Mouse (Mus musculus): ENCODE data around the gene Colgalt1. TPM values are rescaled to one million over a fixed set of nuclear protein-coding genes. Genes with fewer than 3 reads are reported as not detected.
A peak's percentile ranks its signal among the peaks of the same experiment; 100 is the strongest.

Gene Colgalt1
- polyA plus RNA-seq, 1 experiment from 2014 or later, result 22.5 TPM

DNA sequence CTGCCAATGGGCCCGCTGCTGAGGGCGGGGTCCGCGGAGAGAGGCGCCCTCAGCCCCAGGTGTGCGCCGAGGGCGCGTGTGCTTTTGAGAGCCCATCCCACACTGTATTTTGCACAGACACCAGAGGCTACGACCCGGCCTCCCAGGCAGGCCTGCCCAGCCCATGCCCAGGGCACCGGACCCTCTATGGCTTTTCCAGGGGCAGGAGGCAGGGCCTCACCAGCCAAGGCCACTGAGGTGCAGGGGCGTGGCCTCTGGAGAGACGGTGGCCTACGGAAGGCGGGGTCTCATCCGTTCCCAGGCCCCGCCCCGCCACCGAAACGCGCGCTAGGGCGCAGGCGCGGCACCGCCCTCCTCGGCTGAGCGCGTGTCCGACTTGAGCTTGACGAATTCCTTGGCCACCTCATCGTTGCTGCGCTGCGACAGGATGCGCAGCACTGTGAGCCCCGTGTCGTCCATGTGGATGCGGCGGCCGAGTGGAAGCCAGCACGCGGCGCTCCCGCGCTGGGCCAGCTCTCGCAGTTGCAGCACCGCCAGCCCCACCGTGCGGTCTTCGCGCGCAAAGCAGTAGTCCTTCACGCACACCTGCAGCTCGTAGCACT is 18.4 kb downstream of the Colgalt1 start:
- under 1% methylated on average over 53 of the region's 55 CpGs for WGBS (ENCODE audit: insufficient replicate concordance)
- peak; percentile 76 for ATAC-seq (ENCODE audit: low read depth)
- H3K9me3 ChIP-seq (replicated peaks; ENCODE audit: control insufficient read depth, low read length), result no peaks in the 10 kb centered on the region
- peak overlapping the region; percentile 53 for H3K4me3 ChIP-seq (ENCODE audit: low read depth, low read length)
- H3K9ac ChIP-seq (ENCODE audit: low read depth, low read length), result peak overlapping the region; percentile 63
- peaks cover 3% of the 10 kb centered on the region for H3K36me3 ChIP-seq (ENCODE audit: control insufficient read depth, insufficient read depth)
- peak overlapping the region; percentile 87 for H3K4me2 ChIP-seq (ENCODE audit: low read depth, low read length)
- peaks cover 29% of the 10 kb centered on the region for H3K4me1 ChIP-seq (ENCODE audit: control insufficient read depth, low read depth, low read length)
- H3K27me3 ChIP-seq (ENCODE audit: control insufficient read depth, insufficient read depth, low read depth, low read length), result peaks cover 35% of the 10 kb centered on the region
- H3K27ac ChIP-seq (ENCODE audit: low read length), result no peak overlapping the region; the same call in 1 of the 2 replicates

DNA sequence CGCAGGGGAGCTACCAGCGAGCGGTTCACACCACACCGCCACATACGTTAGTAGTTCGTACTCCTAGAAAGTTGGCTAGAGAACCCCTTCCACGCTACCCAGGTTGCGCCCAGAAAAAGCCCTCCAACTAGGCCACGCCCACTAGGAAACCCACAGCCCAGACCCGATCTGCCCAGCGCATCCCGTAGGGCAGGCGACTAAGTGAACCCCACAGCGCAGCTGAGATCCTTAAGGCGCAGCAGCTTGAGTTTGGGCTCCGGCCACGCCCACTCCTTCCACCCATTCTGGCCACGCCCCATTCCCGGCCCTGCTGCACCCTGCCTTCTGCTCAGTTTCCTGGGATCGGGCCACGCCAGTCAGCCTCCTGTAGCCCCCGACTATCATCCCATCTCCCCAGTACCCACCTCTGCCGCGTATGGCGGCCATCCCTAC is 19.0 kb downstream of the Colgalt1 start:
- Histone ChIP-seq H3K36me3 (ENCODE audit: control insufficient read depth, insufficient read depth) (no peaks in the 10 kb centered on the region), H3K27me3 (ENCODE audit: control insufficient read depth, insufficient read depth, low read depth, low read length) (peaks cover 39% of the 10 kb centered on the region), H3K9me3 (replicated peaks; ENCODE audit: control insufficient read depth, low read length) (no peaks in the 10 kb centered on the region), H3K27ac (ENCODE audit: low read length) (no peak overlapping the region; the same call in 1 of the 2 replicates), H3K4me2 (ENCODE audit: low read depth, low read length) (peak overlapping the region; percentile 87), H3K4me3 (ENCODE audit: low read depth, low read length) (peak overlapping the region; percentile 53), H3K9ac (ENCODE audit: low read depth, low read length) (0 out of 2 replicates have a peak overlapping the region, but pooled peaks have one; percentile 9), H3K4me1 (ENCODE audit: control insufficient read depth, low read depth, low read length) (peaks cover 32% of the 10 kb centered on the region)
- peak; percentile 9; the same call in 1 of the 2 replicates for ATAC-seq (ENCODE audit: low read depth)
- WGBS (ENCODE audit: insufficient replicate concordance), result 5% methylated on average over 25 of the region's 25 CpGs

DNA sequence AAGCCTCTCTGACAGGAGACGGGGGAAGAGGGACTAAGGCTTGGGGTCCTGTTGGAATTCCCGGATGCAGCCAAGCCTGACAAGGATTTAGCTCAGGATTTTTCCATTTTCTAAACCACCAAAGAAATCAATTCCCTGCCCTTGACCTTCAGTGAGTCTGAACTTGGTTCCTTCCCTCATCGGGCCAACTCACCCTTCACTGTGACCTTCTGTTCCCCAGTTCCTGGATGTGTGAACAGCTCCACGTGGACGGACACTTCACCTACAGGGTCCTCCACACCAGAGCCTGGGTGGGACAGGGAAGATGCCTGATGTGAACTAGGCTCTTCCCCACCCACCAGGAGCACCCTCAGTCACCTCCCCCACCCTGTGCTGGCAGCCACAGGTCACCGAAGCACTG is 20.0 kb downstream of the Colgalt1 start:
- Histone ChIP-seq H3K36me3 (ENCODE audit: control insufficient read depth, insufficient read depth) (no peaks in the 10 kb centered on the region), H3K4me1 (ENCODE audit: control insufficient read depth, low read depth, low read length) (peaks cover 32% of the 10 kb centered on the region), H3K4me2 (ENCODE audit: low read depth, low read length) (no peak overlapping the region), H3K27me3 (ENCODE audit: control insufficient read depth, insufficient read depth, low read depth, low read length) (peaks cover 43% of the 10 kb centered on the region), H3K9ac (ENCODE audit: low read depth, low read length) (no peak overlapping the region), H3K4me3 (ENCODE audit: low read depth, low read length) (no peak overlapping the region), H3K27ac (ENCODE audit: low read length) (no peak overlapping the region), H3K9me3 (replicated peaks; ENCODE audit: control insufficient read depth, low read length) (no peaks in the 10 kb centered on the region)
- ATAC-seq (ENCODE audit: low read depth), result no peak
- WGBS (ENCODE audit: insufficient replicate concordance), result 67% methylated on average over 6 of the region's 6 CpGs

DNA sequence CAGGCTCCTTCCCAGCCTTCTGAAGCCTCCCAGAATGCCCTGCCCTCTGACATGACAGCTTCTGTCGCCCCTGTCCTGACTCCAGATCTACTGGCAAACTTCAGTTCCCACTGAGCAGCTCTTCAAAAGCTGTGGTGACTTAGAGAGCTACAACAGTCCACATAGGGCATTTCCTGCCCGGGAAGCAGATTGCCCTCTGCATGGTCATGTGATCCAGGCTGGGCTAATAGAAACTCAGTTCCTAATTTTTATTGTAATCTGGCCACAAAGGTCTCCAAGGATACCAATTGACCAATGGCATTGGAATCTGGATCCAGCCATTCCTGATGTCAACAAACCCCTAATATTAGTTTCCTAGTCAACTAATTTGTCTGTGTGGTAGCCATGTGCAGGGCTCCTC is 21.1 kb downstream of the Colgalt1 start:
- Histone ChIP-seq H3K4me3 (ENCODE audit: low read depth, low read length) (no peak overlapping the region), H3K4me1 (ENCODE audit: control insufficient read depth, low read depth, low read length) (peaks cover 32% of the 10 kb centered on the region), H3K27ac (ENCODE audit: low read length) (no peak overlapping the region), H3K27me3 (ENCODE audit: control insufficient read depth, insufficient read depth, low read depth, low read length) (peaks cover 43% of the 10 kb centered on the region), H3K9me3 (replicated peaks; ENCODE audit: control insufficient read depth, low read length) (no peaks in the 10 kb centered on the region), H3K9ac (ENCODE audit: low read depth, low read length) (no peak overlapping the region), H3K36me3 (ENCODE audit: control insufficient read depth, insufficient read depth) (no peaks in the 10 kb centered on the region), H3K4me2 (ENCODE audit: low read depth, low read length) (no peak overlapping the region)
- no peak for ATAC-seq (ENCODE audit: low read depth)
- 17% methylated on average over 2 of the region's 2 CpGs for WGBS (ENCODE audit: insufficient replicate concordance)

DNA sequence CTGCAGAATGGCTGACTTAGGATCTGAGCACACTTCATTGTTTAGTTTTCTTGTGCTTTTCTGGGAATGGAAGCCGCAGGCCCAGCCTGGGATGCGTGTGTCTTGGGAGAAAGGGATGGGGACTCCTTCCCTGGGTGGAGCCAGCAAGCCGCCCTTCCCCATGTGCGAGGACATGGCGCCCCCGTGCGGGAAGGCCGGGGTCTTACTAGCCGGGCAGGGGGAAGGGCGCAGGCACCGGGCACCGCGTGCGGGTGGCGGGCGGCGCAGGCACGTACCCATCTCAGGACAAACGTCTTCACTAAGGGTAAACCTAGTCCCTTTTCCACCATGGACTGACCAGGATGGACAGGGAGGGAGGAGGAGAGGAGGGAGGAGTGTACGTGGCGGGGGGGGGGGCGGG is 22.4 kb downstream of the Colgalt1 start:
- no peak overlapping the region for H3K27ac ChIP-seq (ENCODE audit: low read length)
- H3K4me1 ChIP-seq (ENCODE audit: control insufficient read depth, low read depth, low read length), result peaks cover 25% of the 10 kb centered on the region
- H3K4me2 ChIP-seq (ENCODE audit: low read depth, low read length), result 0 out of 2 replicates have a peak overlapping the region, but pooled peaks have one; percentile 34
- no peak for ATAC-seq (ENCODE audit: low read depth)
- no peak overlapping the region for H3K9ac ChIP-seq (ENCODE audit: low read depth, low read length)
- no peaks in the 10 kb centered on the region for H3K9me3 ChIP-seq (replicated peaks; ENCODE audit: control insufficient read depth, low read length)
- H3K27me3 ChIP-seq (ENCODE audit: control insufficient read depth, insufficient read depth, low read depth, low read length), result peaks cover 43% of the 10 kb centered on the region
- no peaks in the 10 kb centered on the region for H3K36me3 ChIP-seq (ENCODE audit: control insufficient read depth, insufficient read depth)
- no peak overlapping the region for H3K4me3 ChIP-seq (ENCODE audit: low read depth, low read length)
- WGBS (ENCODE audit: insufficient replicate concordance), result 4% methylated on average over 19 of the region's 22 CpGs

DNA sequence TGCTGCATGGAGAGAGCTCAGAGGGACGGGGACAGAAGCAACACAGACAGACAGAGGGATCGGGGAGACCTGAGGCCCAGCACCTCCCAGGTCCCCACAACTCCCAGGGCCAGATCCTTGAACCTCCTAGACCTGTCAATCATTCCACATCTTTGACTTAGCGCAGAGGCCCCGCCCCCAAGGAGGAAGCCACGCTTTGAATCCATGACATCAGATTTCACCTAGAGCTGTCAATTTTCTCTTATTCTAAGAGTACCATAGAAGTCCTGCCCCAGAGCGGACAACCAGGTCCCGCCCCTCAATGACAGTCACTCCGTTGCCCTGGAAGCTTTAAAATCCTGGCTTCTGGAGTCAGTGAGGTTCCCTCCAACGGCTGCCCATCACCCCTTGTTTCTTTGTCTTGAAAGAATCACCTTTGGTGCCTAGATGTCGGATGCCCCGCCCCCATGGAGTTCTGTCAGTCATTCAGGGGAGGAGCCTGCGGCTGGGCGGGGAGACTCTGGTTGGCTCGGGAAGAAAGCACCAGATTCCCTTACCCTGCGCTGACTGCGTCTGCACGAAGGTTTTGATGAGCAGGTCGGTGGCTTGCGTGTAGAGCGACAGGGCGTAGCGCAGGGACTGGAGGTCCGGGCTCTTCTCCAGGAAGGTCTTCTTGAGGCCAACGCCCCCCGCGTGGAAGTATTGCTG is 23.3 kb downstream of the Colgalt1 start:
- H3K4me1 ChIP-seq (ENCODE audit: control insufficient read depth, low read depth, low read length), result peaks cover 15% of the 10 kb centered on the region
- peaks cover 43% of the 10 kb centered on the region for H3K27me3 ChIP-seq (ENCODE audit: control insufficient read depth, insufficient read depth, low read depth, low read length)
- H3K9me3 ChIP-seq (replicated peaks; ENCODE audit: control insufficient read depth, low read length), result no peaks in the 10 kb centered on the region
- whole genome bisulfite sequencing (ENCODE audit: insufficient replicate concordance), result 2% methylated on average over 26 of the region's 26 CpGs
- no peak overlapping the region for H3K4me3 ChIP-seq (ENCODE audit: low read depth, low read length)
- H3K9ac ChIP-seq (ENCODE audit: low read depth, low read length), result no peak overlapping the region
- no peak overlapping the region for H3K27ac ChIP-seq (ENCODE audit: low read length)
- no peak for ATAC-seq (ENCODE audit: low read depth)
- no peaks in the 10 kb centered on the region for H3K36me3 ChIP-seq (ENCODE audit: control insufficient read depth, insufficient read depth)
- H3K4me2 ChIP-seq (ENCODE audit: low read depth, low read length), result no peak overlapping the region

DNA sequence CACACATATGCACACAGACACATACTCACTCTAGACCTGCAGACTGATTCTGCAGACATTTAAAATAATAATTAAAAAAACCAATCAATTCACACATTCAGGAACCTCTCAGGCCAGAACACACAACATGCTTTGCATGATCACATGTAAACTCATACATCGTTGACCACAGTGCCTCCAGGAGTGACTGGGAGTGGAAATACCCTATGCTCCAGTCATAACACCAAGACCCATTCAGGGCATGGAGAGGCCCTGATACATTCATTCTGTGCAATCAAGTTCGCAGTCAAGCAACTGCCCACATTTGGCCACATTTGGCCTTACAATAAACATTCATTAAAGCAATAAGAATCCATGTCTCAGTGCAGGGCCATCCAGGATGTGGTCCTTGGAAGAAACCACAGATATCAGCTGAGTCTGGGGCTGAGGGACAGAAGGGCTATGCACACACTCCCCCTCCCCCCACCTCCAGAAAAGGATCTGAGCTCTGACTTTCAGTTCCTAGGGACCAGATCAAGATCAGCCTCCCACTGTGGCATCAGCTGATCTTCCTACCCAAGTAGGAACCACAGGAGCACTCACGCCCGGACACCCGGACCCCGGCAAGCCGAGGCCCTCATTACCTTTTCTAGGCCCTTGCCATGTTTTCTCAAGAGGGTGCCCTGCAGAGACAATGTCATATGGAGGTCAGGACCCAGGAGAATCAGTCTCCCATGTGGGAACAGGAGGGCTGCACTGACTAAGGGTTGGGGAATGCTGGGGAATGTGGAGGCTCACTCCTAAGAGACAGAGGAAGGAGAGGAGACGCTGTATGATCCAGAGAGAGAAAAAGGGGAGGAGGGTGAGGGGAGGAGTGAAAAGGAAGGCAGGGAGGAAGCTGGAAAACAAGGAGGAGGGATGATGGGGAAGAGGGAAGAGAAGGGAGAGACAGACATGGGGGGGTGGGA is 26.6 kb downstream of the Colgalt1 start:
- Histone ChIP-seq H3K36me3 (ENCODE audit: control insufficient read depth, insufficient read depth) (no peaks in the 10 kb centered on the region), H3K27ac (ENCODE audit: low read length) (no peak overlapping the region), H3K4me3 (ENCODE audit: low read depth, low read length) (no peak overlapping the region), H3K9ac (ENCODE audit: low read depth, low read length) (no peak overlapping the region), H3K4me2 (ENCODE audit: low read depth, low read length) (no peak overlapping the region), H3K4me1 (ENCODE audit: control insufficient read depth, low read depth, low read length) (peaks cover 6% of the 10 kb centered on the region), H3K9me3 (replicated peaks; ENCODE audit: control insufficient read depth, low read length) (no peaks in the 10 kb centered on the region), H3K27me3 (ENCODE audit: control insufficient read depth, insufficient read depth, low read depth, low read length) (peaks cover 22% of the 10 kb centered on the region)
- no peak for ATAC-seq (ENCODE audit: low read depth)
- 60% methylated on average over 8 of the region's 8 CpGs for WGBS (ENCODE audit: insufficient replicate concordance)

DNA sequence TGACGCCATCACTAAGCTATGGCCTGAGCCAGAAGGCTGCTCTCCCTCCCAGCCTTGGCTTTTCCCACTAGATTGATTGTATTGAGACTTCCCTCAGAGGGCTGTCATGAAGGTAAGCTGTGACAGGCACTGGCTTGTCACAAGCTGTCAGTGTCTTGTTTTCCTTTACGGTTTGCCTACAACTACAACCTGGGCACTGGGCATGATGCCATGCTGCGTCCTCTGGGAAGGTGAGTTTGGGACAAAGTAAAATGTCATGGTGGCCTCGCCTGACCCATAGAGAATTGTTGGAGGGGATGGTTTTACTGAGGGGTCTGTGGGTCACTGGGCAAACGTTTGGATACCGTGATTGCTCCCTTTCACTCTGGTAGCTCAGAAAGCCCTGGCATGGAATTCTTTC is 27.5 kb downstream of the Colgalt1 start:
- Histone ChIP-seq H3K4me3 (ENCODE audit: low read depth, low read length) (no peak overlapping the region), H3K36me3 (ENCODE audit: control insufficient read depth, insufficient read depth) (no peaks in the 10 kb centered on the region), H3K9me3 (replicated peaks; ENCODE audit: control insufficient read depth, low read length) (no peaks in the 10 kb centered on the region), H3K27ac (ENCODE audit: low read length) (no peak overlapping the region), H3K4me1 (ENCODE audit: control insufficient read depth, low read depth, low read length) (peaks cover 6% of the 10 kb centered on the region), H3K27me3 (ENCODE audit: control insufficient read depth, insufficient read depth, low read depth, low read length) (peaks cover 15% of the 10 kb centered on the region), H3K4me2 (ENCODE audit: low read depth, low read length) (no peak overlapping the region), H3K9ac (ENCODE audit: low read depth, low read length) (no peak overlapping the region)
- no peak for ATAC-seq (ENCODE audit: low read depth)
- 58% methylated on average over 6 of the region's 6 CpGs for WGBS (ENCODE audit: insufficient replicate concordance)

All from liver, embryonic 16.5 days (tissue).